Mouse (Mus musculus): ENCODE results near the gene Nubp2. TPM values are rescaled to one million over a fixed set of nuclear protein-coding genes. Genes with fewer than 3 reads are reported as not detected.

Gene Nubp2
- total RNA-seq, 4 experiments from 2014 or later: 10.5 to 13.7 (median 11.9) TPM

DNA sequence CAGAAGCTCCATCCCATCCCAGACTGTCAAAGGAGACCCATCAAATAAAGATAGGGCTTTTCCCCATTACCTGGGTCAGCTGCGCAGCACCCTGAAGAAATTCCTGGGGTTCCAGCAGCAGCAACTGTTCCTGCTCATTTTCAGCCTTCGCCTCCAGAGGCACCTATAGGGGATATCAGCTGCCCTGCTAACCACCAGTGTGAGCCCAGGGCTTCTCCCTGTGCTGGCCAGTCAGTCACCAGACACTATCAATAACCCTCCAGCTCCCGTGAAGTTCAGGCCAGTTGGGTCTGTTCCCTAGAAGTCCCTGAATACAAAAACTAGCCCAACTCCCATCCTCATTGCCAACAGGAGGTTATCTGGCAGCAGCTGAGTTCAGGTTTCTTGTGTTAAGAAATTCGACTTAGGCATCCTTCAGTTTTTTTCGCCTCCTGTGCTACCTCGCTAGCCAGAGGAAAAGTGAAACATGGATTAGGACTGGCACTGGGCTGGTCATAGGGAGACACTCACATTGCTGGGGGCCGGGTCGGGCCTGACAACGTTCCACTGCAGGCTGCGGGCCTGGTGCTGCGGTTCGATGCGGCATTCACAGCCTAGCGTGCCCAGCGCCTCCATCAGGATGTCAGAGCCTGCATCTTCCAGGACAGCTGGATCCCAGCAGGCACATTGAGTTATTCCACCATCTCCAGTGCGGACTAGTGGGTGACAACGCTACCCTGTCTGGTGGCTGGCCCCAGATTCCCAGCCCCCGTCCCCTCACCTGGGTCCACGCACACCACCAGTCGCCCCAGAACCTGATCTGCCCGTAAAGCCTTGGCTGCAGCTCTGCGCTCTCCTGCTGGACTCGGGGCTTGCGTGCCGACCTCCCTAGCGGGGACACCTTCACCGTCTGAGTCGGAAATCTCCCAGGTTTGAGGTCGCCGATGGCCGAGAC is 8.2 kb upstream of the Nubp2 start:
- no peak for DNase-seq (ENCODE audit: low spot score in 2 of 2)

DNA sequence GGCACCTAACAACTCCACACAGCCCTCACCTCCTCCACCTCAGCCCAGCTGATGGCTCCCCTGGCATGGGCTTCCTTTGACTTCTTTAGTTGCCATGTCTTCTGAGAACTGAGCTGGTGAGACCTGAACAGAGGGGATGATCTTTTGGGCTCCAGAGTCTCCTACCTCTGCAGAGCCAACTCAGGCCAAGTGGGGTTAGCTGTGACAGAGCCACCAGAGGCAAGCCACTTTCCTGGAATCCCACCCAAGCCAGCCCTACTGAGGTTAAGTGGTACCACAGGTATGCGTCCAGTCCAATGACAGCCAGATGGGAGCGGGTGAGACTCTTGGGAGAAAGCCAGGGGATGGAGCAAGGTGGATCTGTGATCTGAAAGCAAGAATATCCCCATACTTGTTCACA is 7.1 kb upstream of the Nubp2 start:
- DNase-seq (ENCODE audit: low spot score in 2 of 2): no peak

DNA sequence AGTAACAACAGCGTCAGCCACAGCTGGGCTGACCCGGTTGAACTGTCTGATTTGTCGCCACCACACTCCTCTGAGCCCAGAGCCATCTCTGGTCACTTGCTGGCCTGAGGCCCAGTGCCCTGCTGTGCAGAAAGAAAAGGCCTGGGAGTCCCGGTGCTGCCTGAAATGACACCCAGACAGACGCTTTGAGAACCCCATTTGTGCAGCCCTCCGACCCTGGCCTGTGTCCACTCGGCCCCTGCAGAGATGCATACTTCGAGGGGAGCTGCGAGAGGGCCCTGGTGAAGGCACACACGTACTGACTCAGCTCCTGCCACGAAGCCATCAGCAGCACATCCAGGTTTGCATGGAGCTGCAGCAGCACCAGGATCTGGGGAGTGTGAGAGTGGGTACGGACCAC is 6.6 kb upstream of the Nubp2 start:
- no peak for DNase-seq (ENCODE audit: low spot score in 2 of 2)

DNA sequence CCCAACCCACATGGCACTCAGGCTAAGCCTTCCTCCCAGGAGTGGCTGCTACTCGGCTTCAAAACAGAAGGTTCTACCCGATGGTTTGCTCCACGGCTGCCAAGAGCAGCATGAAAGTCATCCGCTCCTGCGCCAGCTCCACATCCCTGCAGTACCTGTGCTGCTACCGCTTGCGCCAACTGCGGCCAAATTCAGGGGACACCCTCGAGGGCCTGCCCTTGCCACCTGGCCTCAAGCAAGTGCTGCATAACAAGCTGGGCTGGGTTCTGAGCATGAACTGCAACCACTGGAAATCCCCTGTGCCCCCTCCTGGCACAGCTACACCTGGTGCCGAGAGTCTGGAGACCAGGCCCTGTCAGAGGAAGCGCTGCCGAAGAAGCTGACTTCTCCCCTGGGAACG is 5.2 kb upstream of the Nubp2 start:
- DNase-seq (ENCODE audit: low spot score in 2 of 2): no peak

DNA sequence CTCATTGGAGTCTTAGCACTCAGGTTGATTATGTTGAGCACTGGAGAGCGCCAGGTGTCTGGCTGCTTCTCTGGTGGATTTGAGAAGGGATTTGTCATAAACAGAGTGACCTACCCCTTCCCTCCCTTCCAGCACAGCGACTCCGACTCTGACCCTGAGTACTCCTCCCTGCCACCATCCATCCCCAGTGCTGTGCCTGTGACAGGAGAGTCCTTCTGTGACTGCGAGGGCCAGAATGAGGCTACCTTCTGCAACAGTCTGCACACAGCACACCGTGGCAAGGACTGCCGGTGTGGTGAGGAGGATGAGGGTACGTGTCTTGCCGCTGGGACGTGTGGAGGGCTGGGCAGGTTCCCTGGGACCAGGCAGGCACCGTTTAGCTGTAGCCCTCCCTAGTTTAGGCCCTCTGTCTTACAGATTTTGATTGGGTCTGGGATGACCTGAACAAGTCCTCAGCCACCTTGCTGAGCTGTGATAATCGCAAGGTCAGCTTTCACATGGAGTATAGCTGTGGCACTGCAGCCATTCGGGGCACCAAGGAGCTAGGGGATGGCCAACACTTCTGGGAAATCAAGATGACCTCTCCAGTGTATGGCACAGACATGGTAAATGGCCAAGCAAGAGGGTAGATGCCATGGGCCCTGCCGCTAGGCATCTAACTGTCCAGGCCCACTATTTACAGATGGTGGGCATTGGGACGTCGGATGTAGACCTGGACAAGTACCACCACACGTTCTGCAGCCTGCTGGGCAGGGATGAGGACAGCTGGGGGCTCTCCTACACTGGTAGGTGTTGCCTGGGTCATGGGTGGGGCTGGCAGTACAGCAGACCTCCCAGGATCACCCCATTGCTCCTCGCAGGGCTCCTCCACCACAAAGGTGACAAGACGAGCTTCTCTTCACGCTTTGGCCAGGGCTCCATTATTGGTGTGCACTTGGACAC is 4.3 kb upstream of the Nubp2 start:
- no peak for DNase-seq (ENCODE audit: low spot score in 2 of 2)

DNA sequence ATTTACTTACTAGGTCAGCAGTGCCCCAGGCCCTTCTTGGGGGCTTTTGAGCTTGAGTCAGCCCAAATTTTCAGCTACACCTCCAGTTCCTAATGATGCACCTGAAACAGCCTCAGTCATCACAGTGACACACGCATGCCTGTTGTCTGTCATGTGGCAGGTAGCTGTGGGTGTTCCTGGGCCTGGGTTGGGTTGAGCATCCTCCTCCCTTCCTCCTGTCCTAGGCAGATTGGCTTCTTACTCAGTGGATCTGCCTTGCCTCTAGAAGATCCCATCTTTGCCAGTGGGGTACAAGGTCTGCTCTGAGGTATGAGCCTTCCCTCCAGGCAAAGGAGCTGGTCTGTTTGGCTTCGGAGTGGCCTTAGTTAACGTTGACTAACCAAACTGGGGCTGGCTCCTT is 2.7 kb upstream of the Nubp2 start:
- no peak for DNase-seq (ENCODE audit: low spot score in 2 of 2)

DNA sequence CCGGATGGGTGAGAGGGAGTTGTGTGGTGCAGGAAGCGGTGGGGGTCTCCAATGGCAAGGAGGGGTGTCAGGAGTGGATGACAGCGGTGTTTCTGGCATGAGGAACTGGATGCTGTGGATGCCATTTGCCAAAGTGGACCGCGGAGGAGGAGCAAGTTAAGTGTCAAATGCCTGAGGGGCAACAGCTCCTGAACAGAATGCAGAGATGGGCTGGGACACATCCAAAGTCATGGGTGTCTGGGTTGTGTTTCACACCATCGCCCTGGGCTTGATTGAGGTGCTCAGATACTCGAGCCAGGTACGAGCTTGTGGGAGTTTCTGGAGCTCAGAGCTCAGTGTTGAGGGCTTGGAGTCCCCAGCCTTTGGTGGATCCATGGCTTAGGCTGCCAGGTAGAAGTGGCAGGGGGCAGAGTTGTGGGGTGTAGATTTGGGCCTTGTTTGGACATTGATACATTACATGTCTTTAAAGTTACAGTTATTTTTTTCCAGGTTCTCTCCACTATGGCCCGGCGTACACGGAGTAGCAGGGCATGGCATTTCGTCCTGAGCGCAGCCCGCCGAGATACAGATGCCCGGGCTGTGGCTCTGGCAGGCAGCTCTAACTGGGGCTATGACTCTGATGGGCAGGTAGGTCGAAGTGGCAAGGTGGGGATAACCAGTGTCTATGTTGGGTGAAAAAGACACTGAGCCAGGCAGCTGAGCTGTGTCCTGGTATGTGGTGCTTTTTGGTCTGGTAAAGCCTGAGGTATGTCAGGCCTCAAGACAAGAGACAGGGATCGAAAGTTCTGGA is 1.3 kb upstream of the Nubp2 start:
- no peak for DNase-seq (ENCODE audit: low spot score in 2 of 2)

DNA sequence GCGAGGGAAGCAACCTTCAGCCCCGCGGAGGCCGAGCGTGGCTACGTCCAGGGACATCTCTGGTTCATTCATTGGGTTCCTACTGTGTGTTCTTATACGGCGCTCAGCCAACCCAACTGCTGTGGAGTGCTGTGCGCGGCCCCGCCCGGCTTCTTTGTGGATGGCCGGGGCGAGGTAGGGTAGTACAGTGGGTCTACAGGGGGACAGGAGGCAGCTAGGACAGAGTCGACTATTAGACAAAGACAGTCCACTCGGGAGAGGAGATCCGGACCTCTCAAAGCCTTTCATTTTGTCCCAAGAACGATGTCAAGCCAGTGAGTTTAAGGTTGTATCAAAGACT is 753 bp upstream of the Nubp2 start:
- DNase-seq (ENCODE audit: low spot score in 2 of 2): no peak

DNA sequence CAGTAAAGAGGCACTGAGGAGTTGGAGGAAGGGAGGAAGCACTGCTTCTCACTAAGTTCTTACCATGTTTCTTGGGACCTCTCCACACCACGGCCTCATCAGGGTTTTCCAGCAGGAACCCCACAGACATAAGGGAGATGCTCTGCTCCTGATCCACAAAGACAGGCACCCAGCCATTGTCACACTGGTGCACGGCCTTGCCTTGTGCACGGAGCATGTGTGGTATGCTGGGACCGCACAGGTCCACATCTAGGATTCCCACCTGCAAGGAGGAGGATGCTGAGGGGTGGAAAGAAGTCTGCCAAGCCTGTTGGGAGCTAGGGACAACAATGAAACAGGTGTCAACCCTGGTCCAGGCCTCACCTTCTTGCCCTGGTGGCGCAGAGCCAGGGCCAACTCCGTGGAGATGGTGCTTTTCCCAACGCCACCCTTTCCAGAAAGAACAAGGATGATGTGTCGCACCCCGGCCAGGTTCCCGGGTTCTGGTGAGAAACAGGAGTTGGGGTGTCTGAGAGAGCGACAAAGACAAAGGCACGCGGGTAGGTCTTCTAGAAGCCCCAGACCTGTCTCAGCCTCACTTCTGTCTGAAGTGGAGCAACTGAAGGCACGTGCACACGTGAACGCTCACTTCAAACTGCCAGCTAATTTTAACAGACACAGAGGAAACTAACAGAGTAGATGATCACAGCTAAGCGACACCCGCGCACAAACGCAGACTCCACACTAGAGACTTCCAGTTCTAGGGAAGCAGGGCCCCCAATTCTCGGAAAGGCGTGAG is 604 bp downstream of the Nubp2 start:
- no peak for DNase-seq (ENCODE audit: low spot score in 2 of 2)

DNA sequence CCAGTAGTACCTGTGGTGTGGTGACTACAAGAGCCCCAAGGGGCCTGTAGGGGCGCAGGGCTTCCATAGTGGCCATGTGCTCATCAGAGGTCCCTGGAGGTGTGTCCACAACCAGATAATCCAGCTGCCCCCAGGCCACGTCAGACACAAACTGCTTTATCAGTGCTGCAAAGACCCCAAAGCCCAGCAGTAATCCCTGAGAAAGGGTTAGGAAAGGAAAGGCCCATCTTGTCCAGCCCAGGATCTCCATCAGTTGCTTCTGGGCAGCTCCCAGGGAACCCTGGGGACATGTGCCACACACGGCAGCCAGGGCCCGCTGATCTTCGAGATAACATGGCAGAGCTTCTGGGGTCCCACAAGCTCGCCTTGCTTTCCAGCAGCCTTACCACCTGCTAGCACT is 1.8 kb downstream of the Nubp2 start:
- no peak for DNase-seq (ENCODE audit: low spot score in 2 of 2)

DNA sequence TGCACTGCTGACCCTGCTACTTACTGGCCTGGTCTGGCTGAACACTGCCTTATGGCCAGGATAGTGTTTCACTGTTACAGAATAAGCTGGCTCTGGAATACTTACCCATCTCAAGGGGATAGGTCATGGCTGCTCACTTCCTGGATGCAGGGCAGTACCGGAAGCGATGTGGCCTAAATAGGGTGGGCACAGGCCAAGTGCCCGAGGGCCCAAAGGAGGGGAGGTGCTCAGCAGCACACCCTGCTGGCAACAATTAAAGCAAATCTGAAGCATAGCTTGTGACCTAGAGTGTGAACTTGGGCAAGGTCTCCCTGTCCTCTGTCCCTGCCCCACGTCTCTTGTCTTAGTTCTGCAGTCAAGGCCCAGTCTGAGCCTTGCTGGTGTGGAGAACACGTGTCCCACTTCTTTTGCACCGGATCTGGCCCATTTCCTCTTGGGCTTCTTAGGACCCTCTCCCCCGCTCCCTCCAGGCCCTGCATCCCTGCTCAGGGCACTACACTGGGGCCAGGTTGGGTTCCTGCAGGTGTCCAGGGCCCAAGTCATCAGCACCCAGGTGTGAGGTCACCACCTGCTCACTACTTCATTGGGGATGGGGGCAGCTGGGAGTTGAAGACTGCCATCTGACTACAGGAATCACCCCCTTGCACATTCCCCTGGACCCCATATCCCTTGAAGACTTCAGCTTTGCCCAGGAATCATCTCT is 4.3 kb downstream of the Nubp2 start:
- DNase-seq (ENCODE audit: low spot score in 2 of 2): peak; percentile 41 to 50

DNA sequence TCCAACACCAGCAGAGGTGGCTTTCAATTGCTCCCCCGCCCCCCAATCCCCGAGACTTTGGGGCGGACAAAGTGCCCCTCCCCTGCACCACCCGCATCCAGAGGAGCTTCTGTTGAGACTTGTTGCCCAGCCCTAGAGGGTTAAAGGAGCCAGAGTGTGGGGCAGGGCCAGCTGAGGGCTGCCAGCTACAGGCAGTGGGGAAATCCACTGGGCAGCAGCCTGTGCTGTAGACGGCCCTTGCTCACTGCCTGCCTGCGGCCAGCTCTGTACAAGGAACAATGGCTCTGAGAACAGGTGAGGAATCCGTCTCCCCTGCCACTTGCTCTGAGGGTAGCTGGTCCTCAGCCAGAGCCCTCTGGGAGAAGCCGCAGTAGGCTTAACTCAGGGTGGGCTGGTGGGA is 7.6 kb downstream of the Nubp2 start:
- no peak for DNase-seq (ENCODE audit: low spot score in 2 of 2)

DNA sequence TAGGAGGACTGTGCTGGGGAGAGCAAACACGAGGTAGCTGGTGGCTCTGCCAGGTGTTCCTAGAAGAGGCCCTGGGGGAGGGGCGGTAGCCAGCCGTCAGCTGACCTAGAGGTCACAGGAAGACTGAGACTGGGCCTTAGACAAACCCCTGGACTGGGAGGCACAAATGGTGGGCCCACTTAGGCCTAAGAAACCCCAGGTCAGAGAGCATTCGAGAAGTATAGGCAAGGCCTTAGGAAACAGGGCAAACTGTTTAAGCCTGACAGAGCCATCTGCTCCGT is 8.1 kb downstream of the Nubp2 start:
- DNase-seq (ENCODE audit: low spot score in 2 of 2): peak; percentile 75 to 88

DNA sequence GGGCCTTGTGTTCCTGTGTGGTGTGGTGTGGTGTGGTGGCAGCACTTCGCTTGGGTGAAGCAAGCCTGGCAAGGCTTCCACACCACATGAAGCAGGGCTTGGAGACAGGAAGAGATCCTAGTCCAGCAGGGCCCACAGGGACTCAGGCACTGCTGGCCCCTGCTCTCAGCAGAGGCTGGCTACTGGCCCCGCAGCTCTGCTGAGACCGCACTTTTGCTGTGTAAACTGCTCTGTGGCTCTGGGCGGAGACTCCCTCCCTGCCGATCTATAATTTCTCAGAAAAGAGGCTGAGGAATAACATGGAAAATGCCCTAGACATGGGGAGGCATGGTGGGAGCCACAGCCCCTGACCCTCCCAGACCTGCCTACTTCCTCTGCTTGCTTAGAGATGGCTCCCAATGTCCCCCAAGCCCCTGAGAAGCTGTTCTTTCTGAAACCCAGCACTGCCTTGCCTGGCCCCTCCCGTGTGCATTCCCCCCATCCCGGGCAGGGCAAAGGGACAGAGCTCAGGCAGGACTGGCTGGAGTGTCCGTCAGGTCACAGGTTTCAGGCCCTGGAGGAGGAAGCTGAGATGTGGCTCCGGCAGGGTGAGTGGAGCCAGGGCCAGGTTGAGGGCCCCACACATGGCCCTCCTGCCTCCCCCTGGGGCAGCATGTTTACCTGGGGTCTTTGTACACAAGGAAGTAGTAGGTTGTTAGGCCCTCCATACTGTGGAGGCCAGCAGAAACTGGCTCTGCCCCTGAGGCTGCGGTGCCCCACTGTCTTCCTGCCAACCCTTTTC is 8.6 kb downstream of the Nubp2 start:
- peak; percentile 40 to 66 for DNase-seq (ENCODE audit: low spot score in 2 of 2)

DNA sequence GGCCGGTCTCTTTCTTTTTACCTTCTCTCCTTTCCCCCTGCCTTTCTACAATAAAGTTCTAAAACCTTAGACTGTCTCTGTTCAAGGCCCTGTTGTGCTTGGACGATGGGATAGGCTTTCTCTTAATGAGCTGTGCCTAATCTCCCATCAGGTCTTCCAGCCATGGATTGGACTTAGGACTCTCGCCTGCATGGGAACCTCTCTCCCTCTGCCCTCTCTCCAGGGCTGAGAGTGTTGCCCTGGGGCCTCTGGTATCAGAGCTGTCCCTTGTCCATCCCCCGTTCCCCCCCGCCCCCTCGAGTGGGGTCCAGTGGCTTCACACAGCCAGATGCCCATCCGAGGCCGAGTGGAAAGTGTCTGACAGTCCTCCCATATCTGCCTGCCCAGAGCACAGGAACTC is 11.2 kb downstream of the Nubp2 start:
- no peak for DNase-seq (ENCODE audit: low spot score in 2 of 2)

DNA sequence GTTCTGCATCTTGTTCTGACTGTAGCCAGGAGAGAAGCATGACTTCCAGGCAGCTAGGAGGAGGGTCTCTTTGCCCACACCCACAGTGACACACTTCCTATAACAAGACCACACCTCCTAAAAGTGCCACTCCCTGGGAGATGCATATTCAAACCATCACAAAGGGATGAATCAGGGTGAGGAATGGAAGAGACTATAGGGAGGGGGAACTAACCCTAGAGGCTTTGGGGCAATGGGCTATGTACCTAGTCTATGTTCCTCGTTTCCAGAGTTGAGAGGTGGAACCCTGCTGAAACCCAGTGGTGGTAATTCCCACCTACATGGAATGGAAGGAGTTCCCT is 11.8 kb downstream of the Nubp2 start:
- no peak for DNase-seq (ENCODE audit: low spot score in 2 of 2)

DNA sequence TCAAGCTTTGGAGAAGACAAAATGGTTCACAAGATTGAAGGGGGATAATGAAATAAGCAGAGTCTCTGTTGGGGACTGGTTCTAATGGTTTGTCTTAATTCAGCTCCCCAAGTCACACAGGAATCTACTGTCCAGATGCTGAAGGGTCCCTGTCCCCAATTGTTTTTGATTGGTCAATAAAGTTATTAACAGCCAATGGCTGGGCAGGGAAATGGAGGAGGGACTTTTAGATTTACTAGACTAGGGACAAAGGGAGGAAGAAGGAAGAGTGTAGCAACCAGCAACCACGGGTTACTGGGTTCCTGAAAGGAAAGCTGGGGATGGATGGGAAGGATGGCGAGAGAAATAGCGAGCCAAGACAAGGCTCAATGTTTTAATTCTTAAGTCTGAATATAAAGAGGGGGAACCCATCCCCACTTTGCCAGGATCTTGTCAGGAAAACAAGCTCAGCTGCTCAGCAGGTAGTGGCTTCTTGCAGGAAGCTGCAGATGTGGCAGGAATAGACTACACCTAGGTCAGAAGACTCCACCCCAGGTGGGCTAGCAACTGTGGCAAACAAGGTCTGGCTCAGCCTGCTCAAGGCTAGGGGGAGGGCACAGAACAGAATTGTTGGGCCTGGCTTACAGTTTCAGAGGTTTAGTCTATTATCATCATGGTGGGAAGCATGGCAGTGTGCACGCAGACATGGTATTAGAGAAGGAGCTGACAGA is 12.3 kb downstream of the Nubp2 start:
- no peak for DNase-seq (ENCODE audit: low spot score in 2 of 2)

DNA sequence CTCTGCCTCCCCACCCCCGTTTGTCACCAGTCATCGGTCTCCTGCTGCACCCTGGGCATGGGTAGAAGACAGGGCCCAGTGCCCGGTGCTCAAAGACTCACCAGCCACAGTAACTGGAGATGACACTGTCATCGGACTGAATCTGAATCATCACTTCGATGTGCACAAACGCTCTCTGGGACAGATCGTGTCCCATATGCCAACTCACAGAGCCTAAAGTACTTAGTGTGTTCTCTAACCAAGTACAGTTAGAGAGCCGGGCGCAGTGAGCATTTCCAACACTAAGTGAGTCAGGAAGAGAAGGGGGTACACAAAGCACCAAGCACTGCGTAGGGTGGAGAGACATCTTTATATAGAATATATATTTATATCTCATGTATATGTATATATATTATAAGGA is 18.2 kb downstream of the Nubp2 start:
- DNase-seq (ENCODE audit: low spot score in 2 of 2): no peak

DNA sequence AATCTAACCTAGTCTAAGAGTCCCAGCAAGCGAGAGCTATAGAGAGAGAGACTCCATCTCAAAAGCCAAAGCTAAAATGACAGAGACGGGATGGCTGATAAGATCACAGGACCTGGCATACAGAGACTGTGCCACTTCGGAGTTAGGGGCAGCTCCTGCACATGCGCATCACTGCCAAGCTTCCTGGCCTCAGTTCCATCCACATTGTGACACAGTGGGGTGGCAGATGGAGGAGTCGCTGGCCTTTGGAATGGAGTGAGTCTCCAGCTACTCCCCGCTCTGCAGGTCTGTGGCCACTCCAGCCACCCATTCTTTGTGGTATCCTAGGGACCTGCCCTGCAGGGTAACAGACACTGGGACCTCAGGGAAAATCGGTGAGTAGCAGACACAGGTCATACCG is 20.4 kb downstream of the Nubp2 start, which contains the start of gene Igfals:
TSS of gene Igfals (plus strand) at position 222 of the 400 bp plus-strand sequence.
- no peak for DNase-seq (ENCODE audit: low spot score in 2 of 2)
